Mouse (Mus musculus): Measurements from ENCODE around the gene Nanos3. TPM values are rescaled to one million over a fixed set of nuclear protein-coding genes. Genes with fewer than 3 reads are reported as not detected.

Nanos3 gene
- polyA plus RNA-seq, 1 experiment from 2014 or later: 3.0 TPM

- Histone ChIP-seq H3K36me3 (ENCODE audit: control insufficient read depth, insufficient read depth, low read length) (peaks cover 37% of the 10 kb centered on the region), H3K9ac (ENCODE audit: low read depth, low read length) (peak overlapping the region; percentile 94), H3K9me3 (ENCODE audit: control insufficient read depth, low read length) (no peaks in the 10 kb centered on the region), H3K27me3 (replicated peaks; ENCODE audit: control insufficient read depth, insufficient read depth, low read length) (no peaks in the 10 kb centered on the region), H3K4me2 (ENCODE audit: low read depth, low read length) (peak overlapping the region; percentile 89), H3K27ac (replicated peaks; ENCODE audit: low read depth, low read length) (peak overlapping the region; percentile 99), H3K4me3 (ENCODE audit: low read depth, low read length) (peak overlapping the region; percentile 76), H3K4me1 (ENCODE audit: control insufficient read depth, insufficient read depth, low read length) (peaks cover 46% of the 10 kb centered on the region)
- 49% methylated on average over 13 of the region's 13 CpGs for WGBS
- DNase-seq (ENCODE audit: low spot score): no peak
- ATAC-seq (ENCODE audit: low read depth): no peak
These were observed 19.2 kb upstream of the Nanos3 start for GRCm38 (mm10) chr8:84203975-84204772.

- peak overlapping the region; percentile 99 for H3K27ac ChIP-seq (replicated peaks; ENCODE audit: low read depth, low read length)
- peak overlapping the region; percentile 94 for H3K9ac ChIP-seq (ENCODE audit: low read depth, low read length)
- WGBS: 9% methylated on average over 29 of the region's 34 CpGs
- H3K4me3 ChIP-seq (ENCODE audit: low read depth, low read length): peak overlapping the region; percentile 76
- DNase-seq (ENCODE audit: low spot score): peak; percentile 91
- H3K36me3 ChIP-seq (ENCODE audit: control insufficient read depth, insufficient read depth, low read length): peaks cover 27% of the 10 kb centered on the region
- H3K4me1 ChIP-seq (ENCODE audit: control insufficient read depth, insufficient read depth, low read length): peaks cover 55% of the 10 kb centered on the region
- no peaks in the 10 kb centered on the region for H3K9me3 ChIP-seq (ENCODE audit: control insufficient read depth, low read length)
- peak; percentile 65 for ATAC-seq (ENCODE audit: low read depth)
- no peaks in the 10 kb centered on the region for H3K27me3 ChIP-seq (replicated peaks; ENCODE audit: control insufficient read depth, insufficient read depth, low read length)
- peak overlapping the region; percentile 89 for H3K4me2 ChIP-seq (ENCODE audit: low read depth, low read length)
These were observed 18.2 kb upstream of the Nanos3 start for GRCm38 (mm10) chr8:84202938-84203917.

- peak overlapping the region; percentile 99 for H3K27ac ChIP-seq (replicated peaks; ENCODE audit: low read depth, low read length)
- H3K27me3 ChIP-seq (replicated peaks; ENCODE audit: control insufficient read depth, insufficient read depth, low read length): no peaks in the 10 kb centered on the region
- DNase-seq (ENCODE audit: low spot score) (no peak), ATAC-seq (ENCODE audit: low read depth) (no peak)
- peak overlapping the region; percentile 76 for H3K4me3 ChIP-seq (ENCODE audit: low read depth, low read length)
- no peaks in the 10 kb centered on the region for H3K9me3 ChIP-seq (ENCODE audit: control insufficient read depth, low read length)
- H3K9ac ChIP-seq (ENCODE audit: low read depth, low read length): peak overlapping the region; percentile 94; the same call in 1 of the 2 replicates
- H3K4me2 ChIP-seq (ENCODE audit: low read depth, low read length): peak overlapping the region; percentile 89
- peaks cover 25% of the 10 kb centered on the region for H3K36me3 ChIP-seq (ENCODE audit: control insufficient read depth, insufficient read depth, low read length)
- 87% methylated on average over 8 of the region's 9 CpGs for WGBS
- H3K4me1 ChIP-seq (ENCODE audit: control insufficient read depth, insufficient read depth, low read length): peaks cover 54% of the 10 kb centered on the region
These were observed 17.4 kb upstream of the Nanos3 start for GRCm38 (mm10) chr8:84202466-84202865.

GRCm38 (mm10) chr8:84201545-84202245 lies 16.7 kb upstream of the Nanos3 start:
- Histone ChIP-seq H3K4me3 (ENCODE audit: low read depth, low read length) (peak overlapping the region; percentile 76), H3K36me3 (ENCODE audit: control insufficient read depth, insufficient read depth, low read length) (peaks cover 18% of the 10 kb centered on the region), H3K27me3 (replicated peaks; ENCODE audit: control insufficient read depth, insufficient read depth, low read length) (no peaks in the 10 kb centered on the region), H3K4me1 (ENCODE audit: control insufficient read depth, insufficient read depth, low read length) (peaks cover 53% of the 10 kb centered on the region), H3K4me2 (ENCODE audit: low read depth, low read length) (peak overlapping the region; percentile 89), H3K9ac (ENCODE audit: low read depth, low read length) (peak overlapping the region; percentile 94), H3K9me3 (ENCODE audit: control insufficient read depth, low read length) (no peaks in the 10 kb centered on the region), H3K27ac (replicated peaks; ENCODE audit: low read depth, low read length) (peak overlapping the region; percentile 99)
- DNase-seq (ENCODE audit: low spot score) (peak; percentile 78), ATAC-seq (ENCODE audit: low read depth) (no peak; the same call in 1 of the 2 replicates)
- 47% methylated on average over 14 of the region's 15 CpGs for WGBS

GRCm38 (mm10) chr8:84200652-84201544 lies 15.9 kb upstream of the Nanos3 start:
- no peaks in the 10 kb centered on the region for H3K27me3 ChIP-seq (replicated peaks; ENCODE audit: control insufficient read depth, insufficient read depth, low read length)
- peak; percentile 42 for ATAC-seq (ENCODE audit: low read depth)
- peak overlapping the region; percentile 76 for H3K4me3 ChIP-seq (ENCODE audit: low read depth, low read length)
- H3K27ac ChIP-seq (replicated peaks; ENCODE audit: low read depth, low read length): peak overlapping the region; percentile 99
- DNase-seq (ENCODE audit: low spot score): peak; percentile 89
- no peaks in the 10 kb centered on the region for H3K9me3 ChIP-seq (ENCODE audit: control insufficient read depth, low read length)
- H3K4me2 ChIP-seq (ENCODE audit: low read depth, low read length): peak overlapping the region; percentile 89
- peaks cover 53% of the 10 kb centered on the region for H3K4me1 ChIP-seq (ENCODE audit: control insufficient read depth, insufficient read depth, low read length)
- WGBS: 0% methylated on average over 11 of the region's 70 CpGs
- peaks cover 12% of the 10 kb centered on the region for H3K36me3 ChIP-seq (ENCODE audit: control insufficient read depth, insufficient read depth, low read length)
- H3K9ac ChIP-seq (ENCODE audit: low read depth, low read length): peak overlapping the region; percentile 94

GRCm38 (mm10) chr8:84200126-84200555 lies 15.1 kb upstream of the Nanos3 start:
- 8% methylated on average over 7 of the region's 8 CpGs for WGBS
- DNase-seq (ENCODE audit: low spot score): no peak
- Histone ChIP-seq H3K4me2 (ENCODE audit: low read depth, low read length) (peak overlapping the region; percentile 89), H3K4me3 (ENCODE audit: low read depth, low read length) (peak overlapping the region; percentile 76), H3K27ac (replicated peaks; ENCODE audit: low read depth, low read length) (peak overlapping the region; percentile 99), H3K27me3 (replicated peaks; ENCODE audit: control insufficient read depth, insufficient read depth, low read length) (no peaks in the 10 kb centered on the region), H3K4me1 (ENCODE audit: control insufficient read depth, insufficient read depth, low read length) (peaks cover 53% of the 10 kb centered on the region), H3K9ac (ENCODE audit: low read depth, low read length) (peak overlapping the region; percentile 94), H3K36me3 (ENCODE audit: control insufficient read depth, insufficient read depth, low read length) (0 out of 2 replicates have a peak, but pooled peaks cover 5% of the 10 kb centered on the region), H3K9me3 (ENCODE audit: control insufficient read depth, low read length) (no peaks in the 10 kb centered on the region)
- ATAC-seq (ENCODE audit: low read depth): no peak

GRCm38 (mm10) chr8:84199348-84200125 lies 14.5 kb upstream of the Nanos3 start:
- H3K4me3 ChIP-seq (ENCODE audit: low read depth, low read length): no peak overlapping the region
- H3K4me1 ChIP-seq (ENCODE audit: control insufficient read depth, insufficient read depth, low read length): peaks cover 53% of the 10 kb centered on the region
- peak overlapping the region; percentile 94; the same call in 1 of the 2 replicates for H3K9ac ChIP-seq (ENCODE audit: low read depth, low read length)
- DNase-seq (ENCODE audit: low spot score): no peak
- no peaks in the 10 kb centered on the region for H3K9me3 ChIP-seq (ENCODE audit: control insufficient read depth, low read length)
- no peak for ATAC-seq (ENCODE audit: low read depth)
- peak overlapping the region; percentile 89 for H3K4me2 ChIP-seq (ENCODE audit: low read depth, low read length)
- peak overlapping the region; percentile 99 for H3K27ac ChIP-seq (replicated peaks; ENCODE audit: low read depth, low read length)
- 48% methylated on average over 11 of the region's 11 CpGs for WGBS
- no peaks in the 10 kb centered on the region for H3K36me3 ChIP-seq (ENCODE audit: control insufficient read depth, insufficient read depth, low read length)
- no peaks in the 10 kb centered on the region for H3K27me3 ChIP-seq (replicated peaks; ENCODE audit: control insufficient read depth, insufficient read depth, low read length)

Measured in embryonic facial prominence, embryonic 14.5 days (tissue).